In the genomic region with DNA sequence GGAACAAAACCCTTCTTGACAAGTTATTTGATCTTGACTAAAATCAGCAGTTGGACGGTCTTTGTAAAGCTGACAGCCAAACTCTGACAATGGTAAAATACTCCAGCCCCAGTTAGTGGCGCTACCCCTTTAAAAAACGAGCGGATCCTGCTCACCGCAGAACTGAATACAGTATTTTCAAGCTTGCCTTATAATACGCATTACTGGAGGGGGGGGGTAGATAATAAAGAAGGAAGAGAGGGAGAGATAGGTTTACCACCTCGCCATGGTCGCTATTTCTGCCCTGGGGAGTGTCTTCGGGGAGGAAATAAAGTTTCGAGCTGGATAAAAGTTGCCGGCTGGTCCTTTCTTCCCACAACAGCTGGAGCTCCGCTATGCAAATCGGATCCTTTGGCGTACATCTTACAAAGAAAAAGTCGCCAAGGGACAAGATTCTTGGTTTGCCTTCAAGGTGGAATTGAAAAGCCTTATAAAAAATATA, we compare ENCODE assay signal across 8 mouse cellular contexts. TPM values are rescaled to one million over a fixed set of nuclear protein-coding genes. Genes with fewer than 3 reads are reported as not detected.
DNase-seq lines count a peak whose midpoint lies in the region; ATAC-seq and TF ChIP-seq lines count a peak whose summit lies in the region.

No protein-coding gene starts in this region.

- no peaks in the 10 kb centered on the region for H3K9me3 ChIP-seq in liver, embryonic 16.5 days (replicated peaks; ENCODE audit: control insufficient read depth, low read length)

- TF ChIP-seq CTCF in cortical plate, adult 2 months (IDR thresholded peaks at IDR 0.05; ENCODE audit: extremely low read depth, insufficient read depth, low read length) = no peak

- ATAC-seq in liver, embryonic 16.5 days (ENCODE audit: low read depth) = no peak

- TF ChIP-seq POLR2A in cortical plate, adult 2 months (IDR thresholded peaks at IDR 0.05; ENCODE audit: extremely low read depth, insufficient read depth, low read length) = no peak

- peak overlapping the region; percentile 91 for H3K4me3 ChIP-seq in cortical plate, adult 2 months (ENCODE audit: insufficient read depth, low read length)
- H3K4me3 ChIP-seq in liver, embryonic 16.5 days (ENCODE audit: low read depth, low read length) = peak overlapping the region; percentile 61

- WGBS in liver, embryonic 16.5 days (ENCODE audit: insufficient replicate concordance) = 0% methylated on average over 15 of the region's 15 CpGs

- H3K4me2 ChIP-seq in liver, embryonic 16.5 days (ENCODE audit: low read depth, low read length) = peak overlapping the region; percentile 65

- peak; percentile 35 for DNase-seq in urinary bladder, postnatal 14 days (ENCODE audit: low spot score)
- no peak for DNase-seq in urinary bladder, postnatal 10 days (ENCODE audit: low spot score)
- DNase-seq in heart, adult 8-10 months (ENCODE audit: low spot score) = peak; percentile 70
- DNase-seq in kidney, adult 18-20 months = peak; percentile 75
- DNase-seq in neural tube, embryonic 10.5 days (ENCODE audit: extremely low spot score, low spot score) = peak; percentile 59
- DNase-seq in thymus, postnatal 14 days = peak; percentile 39

- peaks cover 2% of the 10 kb centered on the region; the same call in 1 of the 2 replicates for H3K4me1 ChIP-seq in cortical plate, adult 2 months (ENCODE audit: control insufficient read depth, insufficient read depth, low read length)
- H3K4me1 ChIP-seq in liver, embryonic 16.5 days (ENCODE audit: control insufficient read depth, low read depth, low read length) = peaks cover 4% of the 10 kb centered on the region

- peaks cover 24% of the 10 kb centered on the region for H3K27me3 ChIP-seq in liver, embryonic 16.5 days (ENCODE audit: control insufficient read depth, insufficient read depth, low read depth, low read length)

- no peaks in the 10 kb centered on the region for H3K36me3 ChIP-seq in liver, embryonic 16.5 days (ENCODE audit: control insufficient read depth, insufficient read depth)

- 0 out of 2 replicates have a peak overlapping the region, but pooled peaks have one; percentile 27 for H3K27ac ChIP-seq in cortical plate, adult 2 months (ENCODE audit: insufficient read depth, low read length)
- H3K27ac ChIP-seq in liver, embryonic 16.5 days (ENCODE audit: low read length) = peak overlapping the region; percentile 79

- peak overlapping the region; percentile 53 for H3K9ac ChIP-seq in liver, embryonic 16.5 days (ENCODE audit: low read depth, low read length)

RNA-seq across cellular contexts. Expression of a gene that starts 0.8 kb away (rescaled TPM):
- polyA plus RNA-seq in cortical plate, adult 2 months (2012; rRNA removed) = 11.7 TPM in 2 replicates
- 10 to 100 TPM; 17.7 to 25.4 (median 18.5) TPM for total RNA-seq in heart, adult 8-10 months (2022)
- polyA plus RNA-seq in liver, embryonic 16.5 days (2015; fragmentation: Nextera tagmentation; extraction: Ambion mirVana) = 6.7 and 7.8 TPM in 2 replicates
